Mouse (Mus musculus): ENCODE results near the gene Cntnap4. TPM values are rescaled to one million over a fixed set of nuclear protein-coding genes. Genes with fewer than 3 reads are reported as not detected.

Gene Cntnap4
- total and polyA plus RNA-seq, 3 experiments, result not detected

DNA sequence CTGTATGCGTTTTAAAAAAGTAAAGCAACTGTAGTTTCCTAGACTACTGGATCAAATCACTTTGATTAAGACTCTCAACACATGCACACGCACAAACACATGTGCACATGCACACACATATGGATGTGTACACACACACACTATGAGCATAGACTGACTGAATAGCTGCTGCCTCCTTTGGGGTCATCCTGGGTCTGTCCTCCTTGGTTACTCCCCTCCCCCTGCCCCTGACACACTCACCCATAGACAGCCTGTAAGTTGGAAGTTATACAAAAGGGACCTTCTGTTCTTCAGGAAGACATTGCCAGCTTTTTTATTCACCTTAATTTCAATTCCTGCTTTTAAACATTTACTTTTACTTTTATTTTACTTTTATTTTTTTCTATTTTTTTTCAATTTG is 13.6 kb downstream of the Cntnap4 start:
- dilution Hi-C loops (cut with MboI; ENCODE audit: extremely low pct_ligation_motif_present, extremely low pct_unique_long_range_greater_than_20kb, low sequenced_read_pairs), result no loop called here

DNA sequence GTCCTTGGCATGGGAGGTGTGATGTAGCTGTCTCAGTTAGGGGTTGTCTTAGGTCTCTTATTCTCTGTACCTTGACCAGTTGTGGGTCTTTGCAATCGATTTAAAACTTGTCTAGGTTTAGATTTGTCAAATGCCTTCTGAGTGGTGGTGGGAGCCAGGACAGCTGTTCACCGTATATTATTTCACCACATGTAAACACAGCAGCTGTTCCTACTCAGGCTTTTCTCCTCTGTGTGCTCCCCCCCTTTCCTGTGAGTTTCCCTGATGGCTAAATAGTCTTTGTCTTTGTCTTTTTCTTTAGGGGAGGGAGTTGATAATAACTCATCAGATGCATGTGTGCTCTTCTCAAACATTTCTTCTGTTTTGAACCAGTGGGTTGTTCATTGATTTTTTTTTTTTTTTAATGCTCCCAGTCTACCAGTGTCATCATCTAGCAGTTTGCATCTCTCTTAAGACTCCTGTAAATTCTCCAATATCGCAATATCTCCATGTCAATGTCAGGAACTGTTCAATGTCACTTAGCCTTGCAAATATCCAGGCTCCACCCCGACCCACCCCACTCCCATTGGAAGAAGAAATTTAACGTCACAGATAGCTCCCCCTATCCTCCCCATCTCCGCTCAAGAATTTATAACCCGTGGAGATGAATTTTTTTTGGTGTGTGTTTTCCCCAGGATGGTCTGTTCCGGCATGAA is 18.7 kb downstream of the Cntnap4 start:
- Histone ChIP-seq H3K9ac (ENCODE audit: insufficient read depth, low read depth) (no peak overlapping the region), H3K9me3 (replicated peaks; ENCODE audit: low read length) (peaks cover 59% of the 10 kb centered on the region), H3K4me2 (ENCODE audit: insufficient read depth, low read depth, poor library complexity, severe bottlenecking) (no peak overlapping the region), H3K79me2 (replicated peaks; ENCODE audit: control insufficient read depth, extremely low read depth, insufficient read depth, poor library complexity, severe bottlenecking) (no peaks in the 10 kb centered on the region), H3K4me1 (ENCODE audit: control insufficient read depth in 1 of 2, insufficient read depth in 2 of 2) (no peaks in the 10 kb centered on the region), H3K27me3 (replicated peaks) (no peaks in the 10 kb centered on the region), H3K4me3 (replicated peaks in 1 of 3; ENCODE audit: low read depth in 2 of 3, low read length in 2 of 3, poor library complexity in 1 of 3) (no peak overlapping the region), H3K36me3 (replicated peaks in 1 of 2; ENCODE audit: control insufficient read depth in 1 of 2, insufficient read depth in 1 of 2, low read length in 1 of 2) (no peaks in the 10 kb centered on the region), H3K27ac (ENCODE audit: insufficient read depth, low read depth) (no peak overlapping the region)
- no peak for TF ChIP-seq ELF1 (IDR thresholded peaks at IDR 0.05; ENCODE audit: low read depth, low read length)
- TF ChIP-seq RCOR1 (conservative IDR thresholded peaks at IDR 0.05; ENCODE audit: low read depth, low read length), result no peak
- TF ChIP-seq HCFC1 (IDR thresholded peaks at IDR 0.05; ENCODE audit: low read depth, low read length), result no peak
- no peak for TF ChIP-seq NRF1 (IDR thresholded peaks at IDR 0.05; ENCODE audit: low read depth, low read length)
- no peak for TF ChIP-seq ZNF384 (IDR thresholded peaks at IDR 0.05; ENCODE audit: low read depth, low read length)
- no peak for TF ChIP-seq SMC3 (IDR thresholded peaks at IDR 0.05; ENCODE audit: low read depth, low read length)
- no peak for TF ChIP-seq TCF12 (IDR thresholded peaks at IDR 0.05; ENCODE audit: low read depth, low read length)
- no peak for TF ChIP-seq ZKSCAN1 (IDR thresholded peaks at IDR 0.05; ENCODE audit: borderline replicate concordance, low read depth, low read length)
- dilution Hi-C loops (cut with MboI; ENCODE audit: extremely low pct_ligation_motif_present, extremely low pct_unique_long_range_greater_than_20kb, low sequenced_read_pairs) (no loop called here), in situ Hi-C loops (cut with MboI; ENCODE audit: low pct_ligation_motif_present, low pct_unique_long_range_greater_than_20kb, low sequenced_read_pairs) (no loop called here)
- no peak for DNase-seq (ENCODE audit: extremely low read depth)

More for the DNA sequence above, 13.6 kb downstream of the Cntnap4 start:
- Histone ChIP-seq H3K79me2 (replicated peaks; ENCODE audit: control insufficient read depth, extremely low read depth, insufficient read depth, poor library complexity, severe bottlenecking) (no peaks in the 10 kb centered on the region), H3K27ac (ENCODE audit: insufficient read depth, low read depth) (no peak overlapping the region), H3K36me3 (replicated peaks in 1 of 2; ENCODE audit: control insufficient read depth in 1 of 2, insufficient read depth in 1 of 2, low read length in 1 of 2) (no peaks in the 10 kb centered on the region), H3K9me3 (replicated peaks; ENCODE audit: low read length) (peaks cover 68% of the 10 kb centered on the region), H3K4me2 (ENCODE audit: insufficient read depth, low read depth, poor library complexity, severe bottlenecking) (no peak overlapping the region), H3K27me3 (replicated peaks) (no peaks in the 10 kb centered on the region), H3K9ac (ENCODE audit: insufficient read depth, low read depth) (no peak overlapping the region), H3K4me3 (replicated peaks in 1 of 3; ENCODE audit: low read depth in 2 of 3, low read length in 2 of 3, poor library complexity in 1 of 3) (no peak overlapping the region), H3K4me1 (ENCODE audit: control insufficient read depth in 1 of 2, insufficient read depth in 2 of 2) (no peaks in the 10 kb centered on the region)
- TF ChIP-seq PAX5 (IDR thresholded peaks at IDR 0.05; ENCODE audit: low read length) (no peak), IRF4 (IDR thresholded peaks at IDR 0.05; ENCODE audit: low read depth, low read length) (no peak), EP300 (IDR thresholded peaks at IDR 0.05; ENCODE audit: low read length) (no peak), TBP (conservative IDR thresholded peaks at IDR 0.05; ENCODE audit: low read depth, low read length) (no peak), ZKSCAN1 (IDR thresholded peaks at IDR 0.05; ENCODE audit: borderline replicate concordance, low read depth, low read length) (no peak), CHD1 (IDR thresholded peaks at IDR 0.05; ENCODE audit: low read depth, low read length) (no peak), SIN3A (IDR thresholded peaks at IDR 0.05; ENCODE audit: low read length) (no peak), GABPA (IDR thresholded peaks at IDR 0.05; ENCODE audit: insufficient replicate concordance, low read depth, low read length) (no peak), MXI1 (IDR thresholded peaks at IDR 0.05; ENCODE audit: low read depth, low read length) (no peak), JUN (IDR thresholded peaks at IDR 0.05; ENCODE audit: insufficient read depth, low read depth, low read length) (no peak), ETS1 (conservative IDR thresholded peaks at IDR 0.05; ENCODE audit: low read depth, low read length) (no peak), TCF12 (IDR thresholded peaks at IDR 0.05; ENCODE audit: low read depth, low read length) (no peak), RCOR1 (conservative IDR thresholded peaks at IDR 0.05; ENCODE audit: low read depth, low read length) (no peak)
- DNase-seq (ENCODE audit: extremely low read depth), result no peak
- in situ Hi-C loops (cut with MboI; ENCODE audit: low pct_ligation_motif_present, low pct_unique_long_range_greater_than_20kb, low sequenced_read_pairs), result no loop called here
